Mouse (Mus musculus) lung, postnatal 0 days (tissue): Measurements from ENCODE around the gene Zpbp2.

ENCODE experiments used
- CTCF ChIP-seq: IDR thresholded peaks from 2 replicates; pipeline ENCODE4 v1.5.1; 2016; ENCODE audit warnings: antibody characterized with exemption, mild to moderate bottlenecking
- EP300 ChIP-seq: IDR thresholded peaks from 2 replicates; pipeline ENCODE4 v1.6.1; 2016; ENCODE audit warnings: antibody characterized with exemption, mild to moderate bottlenecking, control low read depth

DNA sequence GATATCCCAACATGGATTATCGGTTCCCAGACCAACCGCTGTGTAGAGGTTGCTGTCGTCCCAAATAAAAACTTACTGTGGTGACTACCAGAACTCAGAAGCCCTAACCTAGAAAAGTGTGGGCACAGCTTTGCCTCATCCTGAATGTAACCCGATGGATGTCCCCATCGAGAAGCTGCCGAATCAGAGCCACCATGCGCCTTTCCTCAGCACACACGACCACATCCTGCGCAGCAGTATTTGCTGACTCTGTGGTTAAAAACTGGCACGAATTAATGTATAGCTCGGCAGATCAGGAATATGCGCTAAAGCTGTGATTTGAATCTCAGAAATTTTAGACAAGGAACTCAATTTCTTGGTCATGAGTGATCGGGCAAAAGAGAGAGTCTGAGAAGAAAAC lies 38.0 kb upstream of the Zpbp2 start:
- no peak for TF ChIP-seq CTCF
- TF ChIP-seq EP300, result no peak
